Mouse (Mus musculus) heart, postnatal 0 days (tissue): Measurements from ENCODE around the gene Cebpg.

Experiments used
- CTCF ChIP-seq: IDR thresholded peaks from 2 replicates; pipeline ENCODE4 v1.5.1; 2016; ENCODE audit warnings: antibody characterized with exemption, control low read depth, low read depth
- EP300 ChIP-seq: IDR thresholded peaks from 2 replicates; pipeline ENCODE4 v1.6.1; 2016; ENCODE audit warnings: antibody characterized with exemption, low read depth

DNA sequence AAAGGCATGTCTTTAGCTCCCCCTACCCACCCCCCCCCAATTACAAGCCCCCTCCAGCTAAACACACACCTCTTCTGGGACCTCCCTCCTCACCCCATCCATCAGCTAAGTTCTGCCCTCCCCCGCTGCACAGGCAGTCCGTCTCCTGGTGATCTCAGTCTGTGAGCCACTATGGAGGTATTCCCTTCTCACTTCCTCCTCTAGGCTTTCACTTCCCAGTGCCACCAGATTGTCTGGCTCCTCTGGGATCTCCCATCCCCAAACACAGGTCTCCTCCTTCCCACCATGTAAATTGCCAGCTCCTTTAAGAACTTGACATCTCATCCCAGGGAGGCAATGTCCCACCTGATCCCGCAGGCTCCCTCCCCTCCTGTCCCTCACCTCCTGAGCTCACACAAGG, 9.6 kb upstream of the Cebpg start:
- TF ChIP-seq CTCF (no peak), EP300 (no peak)
